Comparison of ENCODE assay signal across 26 mouse cellular contexts in the genomic region with DNA sequence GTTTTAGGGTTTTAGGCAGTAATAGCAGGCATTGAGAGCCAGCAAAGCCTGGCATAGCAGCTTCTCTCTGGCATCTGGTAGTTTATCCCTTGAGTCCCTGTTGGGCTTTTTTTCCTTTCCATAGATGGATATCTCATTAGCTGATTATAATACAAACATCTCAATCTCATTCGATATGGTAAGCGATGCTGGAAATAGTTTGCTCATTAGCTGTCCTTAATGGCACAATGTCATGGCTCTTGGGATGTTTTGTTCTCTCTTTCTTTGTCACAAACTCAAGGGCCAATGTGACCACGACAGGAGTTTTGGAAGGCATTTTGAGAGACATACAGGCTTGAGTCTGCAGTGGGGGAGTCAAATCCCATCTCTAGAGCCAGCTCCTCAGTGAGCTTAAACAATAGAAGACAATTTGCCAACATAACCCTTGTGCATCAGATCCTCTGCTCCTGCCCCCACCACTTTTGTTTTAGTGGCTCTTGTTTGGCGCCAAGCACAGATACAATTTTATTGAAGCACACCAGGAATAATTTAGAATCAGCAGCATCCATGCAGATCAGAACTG. TPM values are rescaled to one million over a fixed set of nuclear protein-coding genes. Genes with fewer than 3 reads are reported as not detected.
A peak's percentile ranks its signal among the peaks of the same experiment; 100 is the strongest.
DNase-seq lines count a peak whose midpoint lies in the region; ATAC-seq lines count a peak whose summit lies in the region.
"Had no signal": no experiment of that assay in that cellular context is flagged by ENCODE, and none has a peak within 500 bp of the region (broad histone marks: within the 10 kb centered on the region; RNA-seq: fewer than 3 reads in every experiment).

No protein-coding gene starts in this region.

- H3K27me3 ChIP-seq in hindbrain, embryonic 14.5 days (ENCODE audit: control insufficient read depth, insufficient read depth, low read length): no peaks in the 10 kb centered on the region
- H3K27me3 ChIP-seq in hindbrain, embryonic 11.5 days (ENCODE audit: control insufficient read depth, insufficient read depth, low read length): no peaks in the 10 kb centered on the region
- H3K27me3 ChIP-seq in midbrain, embryonic 13.5 days: no peaks in the 10 kb centered on the region
- H3K27me3 ChIP-seq in midbrain, embryonic 16.5 days (ENCODE audit: control insufficient read depth, insufficient read depth, low read depth, low read length): no peaks in the 10 kb centered on the region
- H3K27me3 ChIP-seq: CH12.LX; embryonic facial prominence, embryonic 13.5 days; forebrain, embryonic 13.5 days; intestine, embryonic 15.5 days had no signal

- no peak for DNase-seq in hindbrain, embryonic 14.5 days (ENCODE audit: low spot score)
- DNase-seq in hindbrain, embryonic 11.5 days (ENCODE audit: low spot score): no peak
- DNase-seq in Muller cell, postnatal 12 days (ENCODE audit: inconsistent ontology term): peak; percentile 76
- DNase-seq: adrenal gland, adult 2 months; adrenal gland, postnatal 14 days; B cell, adult 2 months; cerebellum, adult 11-12 months; cerebellum, adult 8-10 months; cerebellum, postnatal 36 days; embryo, embryonic 11 days; forebrain, postnatal 0 days; gastrocnemius, adult 2 months; gastrocnemius, postnatal 14 days; heart, adult 11 months; kidney, adult 11 months had no signal

- no peaks in the 10 kb centered on the region for H3K4me1 ChIP-seq in hindbrain, embryonic 14.5 days (replicated peaks; ENCODE audit: control insufficient read depth, insufficient read depth, low read length)
- no peaks in the 10 kb centered on the region for H3K4me1 ChIP-seq in hindbrain, embryonic 11.5 days (replicated peaks; ENCODE audit: control insufficient read depth, insufficient read depth, low read length)
- 0 out of 2 replicates have a peak, but pooled peaks cover 4% of the 10 kb centered on the region for H3K4me1 ChIP-seq in midbrain, embryonic 13.5 days (replicated peaks)
- no peaks in the 10 kb centered on the region for H3K4me1 ChIP-seq in midbrain, embryonic 16.5 days (ENCODE audit: control insufficient read depth, insufficient read depth, low read length)
- H3K4me1 ChIP-seq: embryonic facial prominence, embryonic 10.5 days; embryonic facial prominence, embryonic 13.5 days; forebrain, embryonic 13.5 days; intestine, embryonic 15.5 days had no signal

- H3K36me3 ChIP-seq in hindbrain, embryonic 14.5 days (replicated peaks; ENCODE audit: control insufficient read depth, insufficient read depth): no peaks in the 10 kb centered on the region
- no peaks in the 10 kb centered on the region for H3K36me3 ChIP-seq in hindbrain, embryonic 11.5 days (ENCODE audit: control insufficient read depth, insufficient read depth, low read length)
- no peaks in the 10 kb centered on the region for H3K36me3 ChIP-seq in midbrain, embryonic 13.5 days
- no peaks in the 10 kb centered on the region for H3K36me3 ChIP-seq in midbrain, embryonic 16.5 days (ENCODE audit: control insufficient read depth, insufficient read depth, low read length)
- H3K36me3 ChIP-seq: embryonic facial prominence, embryonic 10.5 days; embryonic facial prominence, embryonic 13.5 days; G1E; intestine, embryonic 15.5 days had no signal

- peak; percentile 60; the same call in 1 of the 2 replicates for ATAC-seq in hindbrain, embryonic 14.5 days (ENCODE audit: low FRiP score)
- ATAC-seq in hindbrain, embryonic 11.5 days (ENCODE audit: low FRiP score): no peak
- 0 out of 2 replicates have a peak, but pooled peaks have one; percentile 17 for ATAC-seq in midbrain, embryonic 13.5 days
- no peak for ATAC-seq in midbrain, embryonic 16.5 days
- ATAC-seq in inflammation-experienced regulatory T-cells, adult 6 months: no peak
- ATAC-seq: forebrain, embryonic 13.5 days; forebrain, postnatal 0 days; intestine, embryonic 15.5 days had no signal

- no peak overlapping the region for H3K4me2 ChIP-seq in hindbrain, embryonic 14.5 days (replicated peaks)
- no peak overlapping the region for H3K4me2 ChIP-seq in hindbrain, embryonic 11.5 days (replicated peaks; ENCODE audit: low read depth, low read length)
- no peak overlapping the region for H3K4me2 ChIP-seq in midbrain, embryonic 13.5 days (replicated peaks)
- no peak overlapping the region for H3K4me2 ChIP-seq in midbrain, embryonic 16.5 days (ENCODE audit: low read length)
- H3K4me2 ChIP-seq: embryonic facial prominence, embryonic 13.5 days; forebrain, embryonic 13.5 days; heart, embryonic 11.5 days; intestine, embryonic 15.5 days had no signal

- WGBS in hindbrain, embryonic 14.5 days: 40% methylated on average over 4 of the region's 4 CpGs
- WGBS in hindbrain, embryonic 11.5 days: 68% methylated on average over 4 of the region's 4 CpGs
- WGBS in midbrain, embryonic 13.5 days: 61% methylated on average over 4 of the region's 4 CpGs
- 58% methylated on average over 4 of the region's 4 CpGs for WGBS in midbrain, embryonic 16.5 days

- no peaks in the 10 kb centered on the region for H3K9me3 ChIP-seq in hindbrain, embryonic 14.5 days (ENCODE audit: control insufficient read depth, low read length)
- H3K9me3 ChIP-seq in hindbrain, embryonic 11.5 days (ENCODE audit: control insufficient read depth, low read length): no peaks in the 10 kb centered on the region
- no peaks in the 10 kb centered on the region for H3K9me3 ChIP-seq in midbrain, embryonic 13.5 days
- H3K9me3 ChIP-seq in midbrain, embryonic 16.5 days (replicated peaks; ENCODE audit: control insufficient read depth, low read length, poor library complexity, severe bottlenecking): no peaks in the 10 kb centered on the region
- H3K9me3 ChIP-seq: embryonic facial prominence, embryonic 10.5 days; forebrain, embryonic 13.5 days; intestine, embryonic 15.5 days had no signal

- no peak overlapping the region for H3K9ac ChIP-seq in hindbrain, embryonic 14.5 days
- H3K9ac ChIP-seq in hindbrain, embryonic 11.5 days (ENCODE audit: low read depth, low read length): no peak overlapping the region
- H3K9ac ChIP-seq in midbrain, embryonic 13.5 days (replicated peaks): no peak overlapping the region
- no peak overlapping the region for H3K9ac ChIP-seq in midbrain, embryonic 16.5 days (ENCODE audit: low read depth, low read length)
- H3K9ac ChIP-seq: embryonic facial prominence, embryonic 13.5 days; forebrain, embryonic 13.5 days; forebrain, postnatal 0 days; intestine, embryonic 15.5 days had no signal

- H3K4me3 ChIP-seq in hindbrain, embryonic 14.5 days (replicated peaks; ENCODE audit: low read length): no peak overlapping the region
- H3K4me3 ChIP-seq in hindbrain, embryonic 11.5 days (ENCODE audit: low read depth, low read length): no peak overlapping the region
- H3K4me3 ChIP-seq in midbrain, embryonic 13.5 days (replicated peaks): no peak overlapping the region
- no peak overlapping the region for H3K4me3 ChIP-seq in midbrain, embryonic 16.5 days (ENCODE audit: low read depth, low read length)
- H3K4me3 ChIP-seq: embryonic facial prominence, embryonic 10.5 days; embryonic facial prominence, embryonic 13.5 days; erythroblast, embryonic 14.5 days; forebrain, embryonic 13.5 days; gastrocnemius, adult 2 months; intestine, embryonic 15.5 days had no signal

- H3K27ac ChIP-seq in hindbrain, embryonic 14.5 days: no peak overlapping the region
- no peak overlapping the region for H3K27ac ChIP-seq in hindbrain, embryonic 11.5 days (ENCODE audit: low read depth, low read length)
- H3K27ac ChIP-seq in midbrain, embryonic 13.5 days: no peak overlapping the region
- no peak overlapping the region for H3K27ac ChIP-seq in midbrain, embryonic 16.5 days (ENCODE audit: low read length)
- H3K27ac ChIP-seq: embryonic facial prominence, embryonic 10.5 days; embryonic facial prominence, embryonic 13.5 days; forebrain, embryonic 13.5 days; gastrocnemius, adult 2 months; intestine, embryonic 15.5 days had no signal

RNA-seq across cellular contexts. Expression of a gene that starts 14.8 kb away (rescaled TPM):
- polyA plus RNA-seq in hindbrain, embryonic 14.5 days (2014; fragmentation: Nextera tagmentation; extraction: Ambion mirVana): 3.7 and 5.0 TPM in 2 replicates
- polyA plus RNA-seq in hindbrain, embryonic 11.5 days (2014; fragmentation: Nextera tagmentation; extraction: Ambion mirVana): 13.5 and 18.0 TPM in 2 replicates
- polyA plus RNA-seq in midbrain, embryonic 13.5 days (2015; fragmentation: Nextera tagmentation; extraction: Ambion mirVana): 6.0 and 7.1 TPM in 2 replicates
- 3.2 and 3.7 TPM in 2 replicates for polyA plus RNA-seq in midbrain, embryonic 16.5 days (2015; fragmentation: Nextera tagmentation; extraction: Ambion mirVana)
- 1 to 10 TPM; 1.4 to 9.9 (median 9.4) TPM for polyA plus RNA-seq in inflammation-experienced regulatory T-cells, adult 6 months (2017; shearing (Covaris generic))
- polyA plus RNA-seq: erythroblast, embryonic 14.5 days; G1E had no signal

Comparison
In these comparisons a context has a peak if more than half of its experiments do, and no peak if none do; other contexts are left out.
1. ATAC-seq: peak in hindbrain, embryonic 14.5 days (single experiment) and midbrain, embryonic 13.5 days (single experiment); none in hindbrain, embryonic 11.5 days (single experiment), midbrain, embryonic 16.5 days (single experiment) and inflammation-experienced regulatory T-cells, adult 6 months (single experiment).